Mouse (Mus musculus) urinary bladder, postnatal 36 days (tissue): ENCODE measurements at regions not wholly inside any gene's neighbourhood (a gene's known extent, or its start where the extent isn't known, plus 50 kb on each side); places are given as distances from the start of the nearest gene placed in this dataset.

ENCODE experiments used
- DNase-seq, 2 experiments: peaks; one replicate each; pipeline ENCODE4 v3.0.0; 2022; ENCODE audit warnings: low spot score in 2 of 2, mixed read lengths in 1 of 2

GRCm38 (mm10) chr4:12837097-12837426 lies 665.2 kb upstream of the Fam92a start:
- no peak for DNase-seq

DNA sequence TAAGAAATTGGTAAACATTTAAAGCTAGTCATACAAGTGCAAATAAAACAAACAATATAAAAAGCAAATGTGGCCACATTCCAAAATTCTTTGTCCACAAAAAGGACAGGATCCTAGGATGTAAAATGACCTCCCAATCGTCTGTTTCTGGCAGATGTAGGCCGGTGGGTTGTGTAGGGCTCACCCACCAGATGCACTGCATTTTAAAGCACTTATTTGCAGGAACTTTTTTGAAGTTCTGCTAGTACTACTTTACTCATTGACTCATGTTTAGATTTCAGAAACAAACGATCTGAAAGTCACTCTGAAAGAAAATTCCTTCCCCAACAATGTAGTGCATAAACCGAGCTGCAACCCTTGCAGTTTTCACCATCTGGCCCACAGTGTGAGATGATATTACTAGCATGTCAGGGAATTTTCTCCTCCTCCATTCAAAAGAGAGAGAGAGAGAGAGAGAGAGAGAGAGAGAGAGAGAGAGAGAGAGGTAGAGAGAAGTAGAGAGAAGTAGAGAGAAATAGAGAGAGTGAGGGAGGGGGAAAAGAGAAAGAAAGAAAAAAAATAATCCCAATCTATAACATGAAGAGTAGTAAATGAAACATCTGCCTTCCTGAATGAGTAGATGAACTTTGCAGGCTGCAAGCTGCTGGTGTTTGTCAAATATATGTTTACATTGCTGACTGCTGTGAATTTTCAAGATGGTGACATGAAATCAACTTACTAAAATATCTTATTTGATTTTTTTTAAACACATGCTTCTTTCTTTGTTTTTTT lies 664.7 kb upstream of the Fam92a start:
- no peak for DNase-seq

DNA sequence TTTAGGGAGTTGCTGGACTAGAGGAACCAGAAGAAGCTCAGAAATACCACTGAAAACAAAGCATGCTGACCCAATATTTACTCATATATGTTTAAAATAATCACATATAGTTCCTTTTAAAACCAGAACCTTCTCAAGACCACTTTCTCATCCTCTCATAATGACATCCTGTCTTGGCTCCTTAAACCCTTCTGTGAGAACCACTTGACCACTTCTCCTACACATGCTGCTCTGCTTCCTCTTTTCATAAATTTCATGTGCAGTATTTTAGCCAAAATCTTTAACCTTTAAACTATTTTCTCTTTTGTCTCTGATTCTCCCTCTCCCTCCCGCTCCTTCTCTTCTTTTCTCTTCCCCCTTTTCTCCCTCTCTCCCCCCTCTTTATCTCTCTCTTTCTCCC lies 654.6 kb upstream of the Fam92a start:
- no peak for DNase-seq

DNA sequence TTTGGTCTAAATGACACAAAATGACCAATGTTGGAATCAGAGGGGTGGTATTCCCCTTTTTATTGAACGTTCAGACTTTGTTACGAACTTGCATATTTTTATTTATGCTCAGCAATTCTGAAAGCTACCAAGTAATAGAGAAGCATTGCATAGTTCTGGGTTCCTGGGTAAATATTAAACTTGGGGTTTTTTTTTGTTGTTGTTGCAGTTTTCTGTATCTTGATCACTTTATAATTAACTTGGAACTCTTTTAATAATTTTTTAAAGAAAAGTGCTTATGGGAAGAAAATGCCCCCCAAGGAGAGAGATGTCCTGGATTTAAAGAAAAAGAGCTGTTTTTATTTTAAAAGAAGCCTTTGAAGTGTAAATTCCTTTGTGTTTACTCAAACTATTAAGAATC lies 642.4 kb upstream of the Fam92a start:
- DNase-seq, result no peak

- no peak for DNase-seq
Measured at GRCm38 (mm10) chr4:12801186-12801585, 629.4 kb upstream of the Fam92a start.

DNA sequence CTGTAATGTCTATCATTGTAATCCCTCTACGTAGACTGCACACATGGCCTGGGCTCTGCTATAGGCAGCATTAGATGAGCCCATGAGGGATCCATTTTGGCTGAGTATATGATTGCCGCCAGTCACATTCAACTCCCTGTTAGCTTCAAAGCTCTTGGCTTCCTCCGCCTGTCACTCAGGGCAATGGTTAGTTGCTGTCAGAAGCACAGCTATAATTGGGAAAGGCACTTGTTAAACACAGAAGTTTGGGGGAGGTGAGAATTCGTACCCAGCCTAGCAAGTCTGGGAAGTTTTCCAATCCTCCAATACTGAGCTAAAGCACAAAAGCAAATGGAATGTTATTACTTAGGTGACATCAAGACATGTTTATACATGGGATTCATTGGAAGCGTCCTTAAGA lies 627.7 kb upstream of the Fam92a start:
- DNase-seq, result no peak

DNA sequence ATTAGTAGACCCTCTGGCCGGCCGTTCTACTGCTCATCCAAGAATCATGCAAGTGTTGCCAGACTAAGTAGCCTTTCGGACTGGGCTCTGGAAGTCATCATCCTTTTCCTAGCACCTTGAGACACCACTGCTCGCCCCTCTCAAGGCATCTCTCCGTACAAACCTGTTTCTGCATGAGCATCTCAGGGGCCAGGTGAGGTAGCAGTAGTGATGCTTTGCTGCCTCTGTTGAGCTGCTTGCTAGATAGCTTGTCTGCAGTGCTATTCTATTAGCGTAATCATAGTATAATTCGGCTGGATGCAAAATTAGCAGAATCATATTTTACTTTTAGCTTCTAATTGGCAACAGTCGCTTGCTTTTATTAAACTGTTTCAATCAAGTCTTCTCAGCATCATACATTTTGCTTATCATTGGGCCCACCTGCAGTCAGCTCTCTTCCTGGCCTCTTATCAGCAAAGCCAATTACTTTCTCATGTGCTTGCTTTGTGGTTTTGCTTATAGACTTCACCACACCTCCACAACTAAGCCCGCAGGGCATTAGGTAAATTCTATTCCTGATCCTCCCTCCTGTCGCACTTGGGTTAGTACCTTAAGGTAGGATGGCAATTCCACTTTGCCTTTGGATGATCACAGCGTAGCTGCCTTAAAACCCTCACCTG lies 621.1 kb upstream of the Fam92a start:
- no peak for DNase-seq

DNA sequence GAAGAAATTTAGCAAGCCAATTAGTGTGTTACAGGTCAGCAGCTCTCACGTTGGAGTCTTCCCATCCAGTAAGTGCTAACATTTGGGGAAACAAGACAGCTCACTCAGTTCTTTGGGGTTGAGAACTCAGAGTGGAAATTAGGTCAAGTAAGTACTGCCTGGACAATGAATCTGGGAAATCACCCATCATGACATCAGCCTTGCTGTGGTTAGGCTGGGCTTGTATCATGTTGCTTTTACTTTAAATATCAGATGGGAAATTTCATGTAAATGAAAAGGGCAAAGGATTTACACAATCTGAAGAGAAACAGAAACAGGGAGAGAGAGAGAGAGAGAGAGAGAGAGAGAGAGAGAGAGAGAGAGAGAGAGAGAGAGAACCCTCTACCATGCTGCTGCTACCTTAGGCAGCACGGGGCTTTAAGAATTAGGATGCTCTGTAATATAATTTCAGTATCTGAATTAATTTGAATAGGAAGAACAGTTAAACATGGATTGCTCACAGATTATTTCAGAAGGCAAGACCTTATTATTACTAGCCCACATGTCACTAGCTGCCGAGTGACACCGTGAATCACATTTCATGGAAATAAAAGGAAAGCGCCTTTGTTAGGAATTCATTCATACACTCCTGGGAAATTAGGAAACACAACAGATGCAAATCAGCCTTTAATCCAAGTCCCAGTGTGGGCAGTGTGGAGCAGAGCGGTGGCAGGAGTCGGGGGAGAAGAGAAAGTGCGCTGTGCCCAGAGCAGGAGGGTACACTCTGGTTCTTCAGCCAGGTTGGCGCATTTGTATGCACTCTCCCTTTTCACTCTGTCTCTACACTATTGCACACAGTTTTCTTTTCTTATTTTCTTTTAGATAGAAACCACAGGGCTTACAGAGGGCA lies 620.2 kb upstream of the Fam92a start:
- DNase-seq, result no peak

DNA sequence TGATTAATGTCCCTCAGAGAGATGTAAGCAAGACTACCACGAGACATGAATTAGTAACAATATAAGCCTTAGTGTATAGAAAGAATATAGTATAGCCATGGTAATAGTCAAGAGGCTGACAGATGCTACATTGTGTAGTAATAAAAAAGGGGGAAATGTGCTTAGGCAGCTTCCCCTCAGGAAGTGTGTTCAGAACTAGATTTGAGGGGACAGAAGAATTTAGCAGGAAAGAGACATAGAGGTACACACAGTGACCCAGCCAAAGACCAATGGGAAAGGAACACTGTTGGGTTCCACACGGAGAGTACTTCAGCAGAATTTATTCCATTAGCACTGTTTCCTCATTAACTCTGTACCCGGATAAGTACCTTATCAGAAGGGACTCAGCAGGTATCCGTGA lies 614.0 kb upstream of the Fam92a start:
- DNase-seq, result no peak

DNA sequence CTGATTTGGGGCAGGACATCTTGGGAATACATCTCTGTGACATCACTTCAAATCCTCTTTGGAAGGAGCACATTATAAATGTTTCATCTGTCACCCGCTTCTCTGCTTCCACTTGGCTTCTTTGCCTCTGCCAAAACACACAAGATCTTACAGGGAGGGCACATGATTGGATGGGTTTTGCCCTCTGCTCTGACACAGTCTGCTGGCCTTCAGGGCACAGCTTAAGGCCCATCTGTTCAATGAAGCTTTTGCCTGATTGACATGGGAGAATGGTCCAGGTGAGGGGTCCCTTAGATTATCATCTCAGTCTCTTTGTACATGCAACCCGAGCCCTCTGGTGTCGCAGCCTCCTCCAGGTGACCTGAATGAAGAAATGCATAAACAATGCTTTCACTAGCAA lies 612.7 kb upstream of the Fam92a start:
- DNase-seq, result no peak

- no peak for DNase-seq
Measured at GRCm38 (mm10) chr4:12784068-12784467, 612.3 kb upstream of the Fam92a start.

GRCm38 (mm10) chr4:12781969-12782904 lies 610.4 kb upstream of the Fam92a start:
- no peak for DNase-seq

DNA sequence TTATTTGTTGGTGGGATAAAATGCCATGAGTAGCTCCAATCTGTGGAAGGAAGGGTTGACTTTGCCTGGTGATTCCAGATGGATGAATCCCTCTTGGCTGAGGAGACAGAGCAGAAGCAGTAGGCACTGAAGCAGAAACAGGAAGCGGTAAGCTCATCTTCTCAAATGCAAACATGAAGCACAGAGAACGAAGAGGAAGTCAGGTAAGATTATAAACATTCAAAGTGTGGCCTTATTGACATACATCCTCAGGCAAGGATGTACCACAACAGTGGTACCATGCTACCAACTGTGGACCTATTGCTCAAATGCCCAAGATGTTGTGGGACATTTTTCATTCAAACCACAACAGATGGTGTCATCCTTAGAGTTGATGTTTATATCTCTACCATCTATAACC lies 608.4 kb upstream of the Fam92a start:
- DNase-seq, result no peak

- DNase-seq, result no peak
Measured at GRCm38 (mm10) chr4:12779211-12779610, 607.4 kb upstream of the Fam92a start.

DNA sequence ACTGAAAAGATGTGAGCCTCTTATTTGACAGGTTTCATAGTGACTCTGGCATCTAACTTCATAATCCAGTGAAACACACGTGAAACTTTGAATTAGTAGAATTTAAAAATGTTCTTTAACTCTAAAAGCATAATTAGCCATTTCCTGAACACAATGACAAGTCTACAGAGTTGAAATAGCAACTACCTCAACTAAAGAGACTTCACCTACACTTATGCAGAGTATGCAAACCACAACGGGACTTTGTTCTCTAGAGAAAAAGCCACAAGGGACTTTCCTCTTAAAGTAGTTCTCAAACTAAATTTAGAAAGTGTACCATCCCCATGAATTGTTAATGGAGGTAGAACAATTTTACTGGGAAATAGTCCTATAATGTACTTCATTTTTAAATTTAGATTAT lies 606.3 kb upstream of the Fam92a start:
- DNase-seq, result no peak

DNA sequence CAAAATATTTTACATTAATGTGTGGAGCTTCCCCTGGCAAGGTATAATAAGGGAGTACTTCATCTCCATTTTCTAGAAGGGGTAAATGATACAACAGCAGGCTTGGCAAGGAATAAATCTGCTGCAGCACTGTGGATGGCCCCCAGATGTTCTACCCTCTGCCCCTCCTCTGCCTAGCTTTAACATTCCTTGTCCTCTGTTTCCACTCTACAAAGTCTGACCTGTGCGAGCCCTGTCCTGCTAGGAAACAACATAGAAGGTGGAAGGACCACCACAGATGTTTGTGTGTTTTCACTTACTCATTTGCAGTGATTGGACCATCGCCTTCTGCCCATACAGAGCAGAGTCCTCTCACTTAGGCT lies 604.4 kb upstream of the Fam92a start:
- DNase-seq, result no peak

DNA sequence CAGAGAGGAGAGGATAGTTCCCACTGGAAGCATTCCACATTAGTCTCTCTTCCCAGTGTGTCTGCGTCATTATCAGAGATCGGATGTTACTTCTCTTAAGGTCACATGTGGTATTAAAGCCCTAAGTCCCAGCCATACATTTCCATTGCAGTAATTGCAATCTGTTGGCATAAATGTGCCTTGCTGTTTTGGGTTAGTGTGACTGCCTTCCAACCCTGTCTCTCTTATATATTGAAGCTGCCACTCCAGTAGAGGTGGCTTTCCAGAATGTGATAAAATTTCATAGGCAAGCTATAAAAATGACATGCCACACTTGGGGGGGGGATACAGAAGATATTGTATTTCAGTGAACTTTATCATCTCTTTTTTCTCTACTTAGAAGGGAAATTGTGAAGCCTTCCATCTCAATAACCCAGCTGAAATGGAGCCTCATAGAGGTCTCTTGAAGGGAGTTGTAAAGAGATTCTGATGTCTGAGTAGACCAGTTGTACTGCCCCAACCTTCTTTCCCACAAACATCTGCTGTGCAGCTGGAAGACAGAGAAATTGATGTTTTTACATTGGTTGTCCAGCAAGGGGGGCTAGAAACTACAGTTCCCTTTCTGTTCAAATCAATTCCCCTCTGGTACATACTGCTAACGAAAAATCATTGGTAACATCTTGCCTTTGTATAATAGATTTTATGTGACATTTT lies 603.9 kb upstream of the Fam92a start:
- DNase-seq, result no peak

GRCm38 (mm10) chr4:12775090-12775489 lies 603.3 kb upstream of the Fam92a start:
- no peak for DNase-seq

DNA sequence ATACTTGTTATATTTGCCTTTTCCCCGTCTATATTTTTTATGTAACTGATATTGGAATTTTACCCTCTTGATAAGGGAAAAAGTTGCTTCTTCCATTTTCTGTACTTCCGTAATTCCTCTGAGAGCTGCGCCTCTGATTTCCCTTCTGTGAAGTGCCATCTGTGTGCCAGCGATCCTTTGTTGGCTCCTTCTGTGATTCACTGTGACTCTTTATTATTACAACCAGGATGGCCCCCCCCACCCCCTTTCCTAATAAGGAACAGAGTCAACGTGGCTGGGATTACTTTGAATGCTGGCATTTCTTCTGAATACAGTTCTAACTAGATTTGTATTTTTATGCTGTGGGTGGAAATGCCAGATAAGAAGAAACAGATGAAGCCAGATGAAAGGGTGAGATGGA lies 602.9 kb upstream of the Fam92a start:
- DNase-seq, result no peak

DNA sequence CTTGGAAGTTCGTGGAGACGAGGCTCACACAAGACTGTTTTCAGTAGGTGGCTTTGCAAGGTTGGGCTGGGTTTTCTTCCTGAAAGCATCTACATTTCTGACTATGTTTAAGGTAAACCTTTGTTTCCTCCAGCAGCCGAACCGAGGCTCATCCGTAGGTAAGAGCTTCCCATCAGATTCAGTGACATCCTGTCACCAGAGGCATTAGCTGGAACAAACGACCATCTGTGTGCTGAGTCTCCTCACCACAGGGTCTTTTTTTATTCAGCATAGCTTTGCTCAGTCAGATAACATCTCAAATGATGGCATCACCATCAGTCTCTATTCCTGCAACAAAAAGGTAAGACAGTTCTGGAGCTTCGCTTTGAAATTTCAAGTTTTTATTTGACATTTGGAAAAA lies 601.4 kb upstream of the Fam92a start:
- no peak for DNase-seq

DNA sequence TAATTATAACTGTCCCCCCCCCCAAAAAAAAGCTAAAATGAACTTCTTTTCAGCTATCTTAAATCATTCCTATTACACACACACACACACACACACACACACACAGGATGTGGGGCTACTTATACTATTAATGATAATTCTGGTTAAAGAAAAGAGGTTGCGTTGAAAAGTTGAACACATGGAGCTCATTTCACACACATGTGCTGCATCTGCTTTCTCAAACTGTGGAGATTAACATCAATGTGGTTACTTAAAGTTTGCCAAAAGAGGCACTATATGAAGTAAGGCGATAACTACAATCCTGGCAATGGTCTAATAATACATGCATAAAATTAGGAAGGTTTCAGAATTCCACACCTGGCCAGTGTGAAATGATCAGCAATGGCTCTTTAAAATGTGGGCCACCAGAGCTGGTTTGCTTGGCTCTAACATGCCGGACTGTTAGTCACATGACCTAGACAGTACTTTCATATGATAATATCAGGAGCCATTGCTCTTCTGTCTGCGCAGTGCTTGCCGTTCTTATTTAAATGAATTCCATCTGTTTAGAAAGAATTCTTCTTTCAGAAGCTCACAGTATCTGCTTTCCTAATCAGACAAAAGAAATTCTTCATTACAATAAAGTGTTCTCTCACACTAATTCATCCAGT lies 598.4 kb upstream of the Fam92a start:
- DNase-seq, result no peak
